Mouse (Mus musculus) CD4-positive helper T cell, adult 2 months (primary cell): ENCODE measurements around the gene Zic2.

Experiments used
- DNase-seq: peaks from one replicate; pipeline ENCODE4 v3.0.0-alpha.2; 2012; ENCODE audit warnings: low read depth, missing footprints, low spot score

The Zic2 gene

GRCm38 (mm10) chr14:122476822-122477215 is 1.6 kb downstream of the Zic2 start:
- DNase-seq = no peak

- no peak for DNase-seq
Measured at GRCm38 (mm10) chr14:122477261-122477671, 2.0 kb downstream of the Zic2 start.

- DNase-seq = no peak
Measured at GRCm38 (mm10) chr14:122477971-122478573, 2.8 kb downstream of the Zic2 start.

GRCm38 (mm10) chr14:122478574-122479011 is 3.4 kb downstream of the Zic2 start:
- DNase-seq = no peak

- DNase-seq = no peak
Measured at GRCm38 (mm10) chr14:122479461-122480109, 4.3 kb downstream of the Zic2 start.

- no peak for DNase-seq
Measured at GRCm38 (mm10) chr14:122480355-122480754, 5.1 kb downstream of the Zic2 start.

GRCm38 (mm10) chr14:122481181-122481580 is 5.9 kb downstream of the Zic2 start:
- DNase-seq = no peak

- DNase-seq = no peak
Measured at GRCm38 (mm10) chr14:122482081-122483023, 7.1 kb downstream of the Zic2 start.

GRCm38 (mm10) chr14:122483024-122483385 is 7.8 kb downstream of the Zic2 start:
- DNase-seq = no peak

- no peak for DNase-seq
Measured at GRCm38 (mm10) chr14:122483556-122484421, 8.6 kb downstream of the Zic2 start.

- no peak for DNase-seq
Measured at GRCm38 (mm10) chr14:122484458-122484843, 9.2 kb downstream of the Zic2 start.

- DNase-seq = no peak
Measured at GRCm38 (mm10) chr14:122484844-122485551, 9.8 kb downstream of the Zic2 start.

GRCm38 (mm10) chr14:122485635-122486181 is 10.5 kb downstream of the Zic2 start:
- no peak for DNase-seq

GRCm38 (mm10) chr14:122486611-122487010 is 11.4 kb downstream of the Zic2 start:
- DNase-seq = no peak

GRCm38 (mm10) chr14:122487366-122487765 is 12.1 kb downstream of the Zic2 start:
- no peak for DNase-seq

- DNase-seq = no peak
Measured at GRCm38 (mm10) chr14:122489041-122489440, 13.8 kb downstream of the Zic2 start.

- DNase-seq = no peak
Measured at GRCm38 (mm10) chr14:122489686-122490414, 14.6 kb downstream of the Zic2 start.

- no peak for DNase-seq
Measured at GRCm38 (mm10) chr14:122490441-122491328, 15.4 kb downstream of the Zic2 start, which contains the start of gene Gm10837. Gene Gm10837 (plus strand): TSS chr14:122490586.

GRCm38 (mm10) chr14:122491521-122491920 is 16.3 kb downstream of the Zic2 start:
- DNase-seq = no peak
